Mouse (Mus musculus): ENCODE results near the gene Prkn.

DNA sequence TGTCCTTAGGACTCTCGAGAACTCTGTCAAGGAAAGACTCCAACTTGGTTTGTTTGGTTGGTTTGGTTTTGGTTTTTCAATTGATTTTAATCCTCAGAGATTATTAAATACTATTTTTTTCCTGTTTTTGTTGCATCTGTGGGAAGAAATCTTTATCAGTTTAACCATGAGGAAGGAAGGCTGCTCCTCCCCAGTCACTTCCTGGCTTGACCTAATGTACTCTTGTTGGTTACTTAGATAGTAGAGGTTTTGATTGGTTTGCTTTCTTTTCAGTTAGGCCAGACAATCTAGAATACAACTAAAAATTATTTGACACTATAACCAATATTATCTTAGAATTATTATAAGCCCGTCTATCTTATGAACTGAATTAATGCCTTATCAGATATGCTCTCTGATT, 535.3 kb downstream of the Prkn start:
- TF ChIP-seq EP300 (IDR thresholded peaks at IDR 0.05; ENCODE audit: insufficient read depth, low read depth, low read length) (no peak), POLR2A (IDR thresholded peaks at IDR 0.05; ENCODE audit: insufficient read depth, low read depth, low read length) (no peak), CTCF (IDR thresholded peaks at IDR 0.05) (no peak)
